Mouse (Mus musculus): Measurements from ENCODE around the gene Pax6. TPM values are rescaled to one million over a fixed set of nuclear protein-coding genes. Genes with fewer than 3 reads are reported as not detected.

The Pax6 gene
- polyA plus RNA-seq, 1 experiment from 2014 or later = 0.08 TPM

DNA sequence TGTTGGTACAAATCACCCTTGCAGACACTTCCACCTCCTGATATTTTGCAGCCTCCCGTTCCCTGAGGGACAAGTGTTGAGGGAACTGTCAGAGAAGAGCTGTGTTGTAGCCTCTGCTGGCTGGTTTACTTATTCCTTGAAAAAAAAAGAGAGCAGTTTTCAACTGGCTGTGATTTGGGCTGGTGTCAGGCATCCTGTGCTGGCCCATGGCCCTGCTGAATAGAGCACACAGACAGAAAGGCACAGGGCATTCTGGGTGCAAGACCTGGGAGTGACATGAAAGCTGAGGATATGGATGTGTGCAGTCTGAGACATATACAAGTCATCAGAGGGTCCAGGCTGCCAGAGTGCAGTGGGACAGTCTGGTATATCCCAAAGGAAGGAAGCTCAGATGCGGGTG is 29.9 kb downstream of the Pax6 start:
- Histone ChIP-seq H3K9ac (ENCODE audit: low read depth, low read length) (no peak overlapping the region), H3K9me3 (replicated peaks; ENCODE audit: control insufficient read depth, low read length) (no peaks in the 10 kb centered on the region), H3K27ac (ENCODE audit: low read length) (no peak overlapping the region), H3K4me3 (ENCODE audit: low read depth, low read length) (no peak overlapping the region), H3K36me3 (ENCODE audit: control insufficient read depth, insufficient read depth) (no peaks in the 10 kb centered on the region), H3K4me1 (ENCODE audit: control insufficient read depth, low read depth, low read length) (no peaks in the 10 kb centered on the region), H3K27me3 (ENCODE audit: control insufficient read depth, insufficient read depth, low read depth, low read length) (peaks cover 2% of the 10 kb centered on the region; the same call in 1 of the 2 replicates), H3K4me2 (ENCODE audit: low read depth, low read length) (no peak overlapping the region)
- no peak for ATAC-seq (ENCODE audit: low read depth)
- 60% methylated on average over 2 of the region's 2 CpGs for WGBS (ENCODE audit: insufficient replicate concordance)

DNA sequence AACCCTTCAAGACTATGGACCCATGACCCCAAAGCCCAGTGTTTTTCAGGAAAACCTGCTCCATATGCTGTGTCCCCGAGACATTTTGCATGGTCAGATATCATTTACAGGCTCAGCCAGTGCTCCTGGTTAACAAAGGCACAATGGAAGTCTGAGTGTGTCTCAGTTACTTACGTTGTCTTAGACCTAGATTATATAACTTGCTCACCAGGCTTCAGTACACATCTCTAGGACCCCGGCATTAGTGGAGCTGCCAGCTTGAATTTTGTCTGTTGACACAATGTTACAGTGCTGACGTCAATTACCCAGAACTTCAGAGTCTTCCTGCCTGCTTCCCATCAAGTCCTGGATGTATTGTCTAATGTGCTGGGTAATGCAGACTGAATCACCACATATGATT is 33.1 kb downstream of the Pax6 start:
- no peaks in the 10 kb centered on the region for H3K4me1 ChIP-seq (ENCODE audit: control insufficient read depth, low read depth, low read length)
- no peaks in the 10 kb centered on the region for H3K9me3 ChIP-seq (replicated peaks; ENCODE audit: control insufficient read depth, low read length)
- no peaks in the 10 kb centered on the region for H3K36me3 ChIP-seq (ENCODE audit: control insufficient read depth, insufficient read depth)
- no peak overlapping the region for H3K9ac ChIP-seq (ENCODE audit: low read depth, low read length)
- no peaks in the 10 kb centered on the region for H3K27me3 ChIP-seq (ENCODE audit: control insufficient read depth, insufficient read depth, low read depth, low read length)
- no peak overlapping the region for H3K27ac ChIP-seq (ENCODE audit: low read length)
- no peak for ATAC-seq (ENCODE audit: low read depth)
- WGBS (ENCODE audit: insufficient replicate concordance) = 74% methylated on average over 4 of the region's 4 CpGs
- H3K4me2 ChIP-seq (ENCODE audit: low read depth, low read length) = no peak overlapping the region
- no peak overlapping the region for H3K4me3 ChIP-seq (ENCODE audit: low read depth, low read length)

DNA sequence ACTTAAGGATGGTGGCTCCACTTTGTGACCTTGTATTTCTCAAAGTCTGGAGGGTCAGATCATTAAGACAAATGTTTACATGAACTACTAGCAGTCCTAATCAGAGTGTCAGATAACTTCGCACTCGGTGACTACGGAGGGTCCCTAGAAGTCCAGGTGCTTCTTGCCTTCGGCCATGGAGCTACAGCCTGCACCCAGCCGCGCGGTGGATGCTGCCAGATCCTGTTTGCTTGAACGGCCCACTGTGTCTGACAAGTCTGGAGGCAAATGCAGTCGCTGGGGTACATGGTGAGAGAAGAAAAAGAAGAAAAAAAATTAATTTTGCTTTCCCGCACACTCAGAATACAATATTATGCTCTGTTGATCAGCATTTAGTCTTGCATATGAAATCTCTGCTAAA is 33.9 kb downstream of the Pax6 start:
- Histone ChIP-seq H3K27ac (ENCODE audit: low read length) (no peak overlapping the region), H3K36me3 (ENCODE audit: control insufficient read depth, insufficient read depth) (no peaks in the 10 kb centered on the region), H3K4me1 (ENCODE audit: control insufficient read depth, low read depth, low read length) (no peaks in the 10 kb centered on the region), H3K9me3 (replicated peaks; ENCODE audit: control insufficient read depth, low read length) (no peaks in the 10 kb centered on the region), H3K4me2 (ENCODE audit: low read depth, low read length) (no peak overlapping the region), H3K9ac (ENCODE audit: low read depth, low read length) (no peak overlapping the region), H3K4me3 (ENCODE audit: low read depth, low read length) (no peak overlapping the region), H3K27me3 (ENCODE audit: control insufficient read depth, insufficient read depth, low read depth, low read length) (no peaks in the 10 kb centered on the region)
- 75% methylated on average over 10 of the region's 10 CpGs for WGBS (ENCODE audit: insufficient replicate concordance)
- no peak for ATAC-seq (ENCODE audit: low read depth)

DNA sequence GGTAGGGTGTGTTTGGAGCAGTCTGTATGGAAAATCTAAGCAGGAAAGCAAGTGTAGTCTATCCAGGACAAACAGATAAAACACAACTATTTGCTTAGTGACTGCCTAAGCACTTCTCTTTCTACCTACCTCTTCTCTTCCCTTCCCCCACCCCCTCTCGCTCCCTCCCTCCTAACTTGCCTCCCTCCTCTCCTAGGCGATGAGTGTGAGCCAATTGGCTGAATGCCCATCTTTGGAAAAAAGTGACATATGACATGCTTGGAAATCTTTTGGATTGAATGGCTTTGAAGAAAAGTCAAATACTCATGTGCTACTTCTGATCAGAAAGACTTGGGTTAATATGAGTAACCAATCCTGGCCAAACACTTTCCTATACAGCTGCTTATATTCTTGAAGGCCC is 36.6 kb downstream of the Pax6 start:
- WGBS (ENCODE audit: insufficient replicate concordance) = 73% methylated on average over 2 of the region's 2 CpGs

DNA sequence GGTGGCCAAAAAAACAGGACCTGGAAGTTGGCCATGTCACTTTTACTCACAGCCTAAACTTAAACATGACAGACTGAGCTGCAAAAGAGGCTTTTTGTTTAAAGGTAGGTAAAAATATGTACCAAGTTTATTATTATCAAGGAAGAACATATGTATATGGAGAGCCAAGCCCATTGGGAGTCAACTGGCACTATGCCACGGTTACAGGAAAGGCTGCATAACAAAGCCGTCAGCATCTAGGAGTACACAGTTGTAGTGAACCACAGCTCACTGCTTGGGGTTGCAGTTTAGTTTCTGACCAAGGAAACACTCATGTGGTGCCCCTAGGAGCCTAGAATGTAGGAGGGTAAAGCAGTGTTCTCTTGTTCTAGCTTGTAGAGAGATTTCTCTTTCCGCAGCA is 40.4 kb downstream of the Pax6 start:
- Histone ChIP-seq H3K27me3 (ENCODE audit: control insufficient read depth, insufficient read depth, low read depth, low read length) (no peaks in the 10 kb centered on the region), H3K27ac (ENCODE audit: low read length) (no peak overlapping the region), H3K36me3 (ENCODE audit: control insufficient read depth, insufficient read depth) (no peaks in the 10 kb centered on the region), H3K4me2 (ENCODE audit: low read depth, low read length) (no peak overlapping the region), H3K4me3 (ENCODE audit: low read depth, low read length) (no peak overlapping the region), H3K9ac (ENCODE audit: low read depth, low read length) (no peak overlapping the region), H3K9me3 (replicated peaks; ENCODE audit: control insufficient read depth, low read length) (no peaks in the 10 kb centered on the region), H3K4me1 (ENCODE audit: control insufficient read depth, low read depth, low read length) (no peaks in the 10 kb centered on the region)
- 80% methylated on average over 3 of the region's 3 CpGs for WGBS (ENCODE audit: insufficient replicate concordance)
- ATAC-seq (ENCODE audit: low read depth) = no peak

More for the DNA sequence above, 36.6 kb downstream of the Pax6 start:
- Histone ChIP-seq H3K36me3 (ENCODE audit: control insufficient read depth, insufficient read depth) (no peaks in the 10 kb centered on the region), H3K27me3 (ENCODE audit: control insufficient read depth, insufficient read depth, low read depth, low read length) (no peaks in the 10 kb centered on the region), H3K9ac (ENCODE audit: low read depth, low read length) (no peak overlapping the region), H3K27ac (ENCODE audit: low read length) (no peak overlapping the region), H3K4me2 (ENCODE audit: low read depth, low read length) (no peak overlapping the region), H3K4me3 (ENCODE audit: low read depth, low read length) (no peak overlapping the region), H3K9me3 (replicated peaks; ENCODE audit: control insufficient read depth, low read length) (no peaks in the 10 kb centered on the region), H3K4me1 (ENCODE audit: control insufficient read depth, low read depth, low read length) (no peaks in the 10 kb centered on the region)
- ATAC-seq (ENCODE audit: low read depth) = no peak

DNA sequence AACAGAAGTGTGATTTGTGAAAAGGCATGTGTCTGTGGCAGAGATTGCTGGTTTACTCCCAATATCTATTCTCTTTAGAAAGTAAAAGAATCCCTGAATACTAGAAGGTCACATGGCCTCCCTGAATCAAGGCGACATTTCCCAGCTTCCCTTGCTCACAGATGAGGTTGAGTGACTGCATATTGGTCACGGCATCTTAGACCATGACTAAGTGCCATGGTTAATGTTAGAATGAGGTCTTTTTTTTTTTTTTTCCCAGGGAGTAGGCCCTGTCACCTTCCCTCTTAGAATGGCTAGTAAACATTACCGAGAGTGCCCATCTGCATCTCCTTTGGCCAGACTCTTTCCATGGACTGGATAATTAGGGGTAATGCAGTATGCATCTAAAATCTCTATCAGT is 41.8 kb downstream of the Pax6 start:
- no peak overlapping the region for H3K4me3 ChIP-seq (ENCODE audit: low read depth, low read length)
- H3K9ac ChIP-seq (ENCODE audit: low read depth, low read length) = no peak overlapping the region
- H3K4me2 ChIP-seq (ENCODE audit: low read depth, low read length) = no peak overlapping the region
- WGBS (ENCODE audit: insufficient replicate concordance) = 76% methylated on average over 3 of the region's 3 CpGs
- H3K9me3 ChIP-seq (replicated peaks; ENCODE audit: control insufficient read depth, low read length) = no peaks in the 10 kb centered on the region
- no peaks in the 10 kb centered on the region for H3K36me3 ChIP-seq (ENCODE audit: control insufficient read depth, insufficient read depth)
- H3K27me3 ChIP-seq (ENCODE audit: control insufficient read depth, insufficient read depth, low read depth, low read length) = no peaks in the 10 kb centered on the region
- no peak overlapping the region for H3K27ac ChIP-seq (ENCODE audit: low read length)
- no peaks in the 10 kb centered on the region for H3K4me1 ChIP-seq (ENCODE audit: control insufficient read depth, low read depth, low read length)
- ATAC-seq (ENCODE audit: low read depth) = no peak

DNA sequence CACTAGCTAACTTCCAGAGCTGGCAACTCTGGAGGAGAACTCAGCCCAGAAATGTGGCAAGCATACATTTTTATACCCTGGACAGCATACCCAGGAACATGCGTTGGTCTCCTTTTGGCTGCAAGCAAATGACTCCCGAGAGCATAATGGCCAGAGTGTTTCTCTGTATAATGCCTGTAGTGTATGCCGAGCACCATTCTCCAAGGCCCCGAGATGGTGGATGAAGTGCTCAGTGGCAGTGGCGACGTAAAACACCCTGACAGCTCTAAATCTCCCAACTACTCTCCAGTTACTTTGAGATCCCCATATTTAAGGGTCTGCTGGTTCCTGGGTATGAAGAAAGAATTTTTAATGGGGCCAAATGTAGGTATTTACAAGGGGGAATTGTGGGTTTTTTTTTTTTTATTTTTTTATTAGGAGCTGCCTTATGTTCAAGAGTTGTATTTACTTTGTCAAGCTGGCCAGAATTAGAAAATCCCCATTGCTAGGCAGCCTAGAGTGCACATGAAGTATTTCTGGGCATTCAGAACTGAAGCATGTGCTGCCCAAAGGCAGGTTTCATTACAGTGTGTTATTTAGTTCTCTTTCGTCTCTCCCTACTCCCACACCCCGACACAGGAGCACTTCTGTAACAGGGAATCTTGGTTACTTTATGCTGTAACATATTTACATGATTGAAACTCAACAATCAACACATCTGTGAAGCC is 46.9 kb downstream of the Pax6 start:
- ATAC-seq (ENCODE audit: low read depth) = no peak
- Histone ChIP-seq H3K4me1 (ENCODE audit: control insufficient read depth, low read depth, low read length) (no peaks in the 10 kb centered on the region), H3K27me3 (ENCODE audit: control insufficient read depth, insufficient read depth, low read depth, low read length) (no peaks in the 10 kb centered on the region), H3K4me2 (ENCODE audit: low read depth, low read length) (no peak overlapping the region), H3K4me3 (ENCODE audit: low read depth, low read length) (no peak overlapping the region), H3K9ac (ENCODE audit: low read depth, low read length) (no peak overlapping the region), H3K36me3 (ENCODE audit: control insufficient read depth, insufficient read depth) (no peaks in the 10 kb centered on the region), H3K27ac (ENCODE audit: low read length) (no peak overlapping the region), H3K9me3 (replicated peaks; ENCODE audit: control insufficient read depth, low read length) (no peaks in the 10 kb centered on the region)
- WGBS (ENCODE audit: insufficient replicate concordance) = 72% methylated on average over 8 of the region's 8 CpGs

DNA sequence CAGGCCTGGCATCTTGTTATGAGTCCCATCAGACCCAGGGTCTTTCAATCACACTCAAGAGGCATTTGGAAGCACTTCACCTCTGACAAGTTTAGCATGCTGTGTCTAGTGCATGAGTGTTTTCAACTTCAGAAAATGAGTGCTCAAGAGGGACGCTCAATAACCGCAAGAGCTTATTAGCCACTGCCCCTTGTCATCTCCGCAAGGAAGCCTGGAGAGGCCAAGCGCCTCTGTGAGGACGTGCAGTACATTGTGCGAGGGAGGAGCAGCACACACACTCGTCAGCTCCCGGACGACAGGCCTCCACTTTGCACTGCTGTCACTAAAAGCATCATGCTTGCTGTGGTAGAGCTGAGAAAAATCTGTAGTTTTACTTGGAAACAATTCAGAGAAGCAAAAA is 58.0 kb downstream of the Pax6 start:
- H3K4me3 ChIP-seq (ENCODE audit: low read depth, low read length) = no peak overlapping the region
- no peaks in the 10 kb centered on the region for H3K4me1 ChIP-seq (ENCODE audit: control insufficient read depth, low read depth, low read length)
- no peak overlapping the region for H3K9ac ChIP-seq (ENCODE audit: low read depth, low read length)
- no peak for ATAC-seq (ENCODE audit: low read depth)
- H3K4me2 ChIP-seq (ENCODE audit: low read depth, low read length) = no peak overlapping the region
- H3K9me3 ChIP-seq (replicated peaks; ENCODE audit: control insufficient read depth, low read length) = no peaks in the 10 kb centered on the region
- no peak overlapping the region for H3K27ac ChIP-seq (ENCODE audit: low read length)
- H3K36me3 ChIP-seq (ENCODE audit: control insufficient read depth, insufficient read depth) = no peaks in the 10 kb centered on the region
- 75% methylated on average over 9 of the region's 9 CpGs for WGBS (ENCODE audit: insufficient replicate concordance)
- H3K27me3 ChIP-seq (ENCODE audit: control insufficient read depth, insufficient read depth, low read depth, low read length) = no peaks in the 10 kb centered on the region

DNA sequence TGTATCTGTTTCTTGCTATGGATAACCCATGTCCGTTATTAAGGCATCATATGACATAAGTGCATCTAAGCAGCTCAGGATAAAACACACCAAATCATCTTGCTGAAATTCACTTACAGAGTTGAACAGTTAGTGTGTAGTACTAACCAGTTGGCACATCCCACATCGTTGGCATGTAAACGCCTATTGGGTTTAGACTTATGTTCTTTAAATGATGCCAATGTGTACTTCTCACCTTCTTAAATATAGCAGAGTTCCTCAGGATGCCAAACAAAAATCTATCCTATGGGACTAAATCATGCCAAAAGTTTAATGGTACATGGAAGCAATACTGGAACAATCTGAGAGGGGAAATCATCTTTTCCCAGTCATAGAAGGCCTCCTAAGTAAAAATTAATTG is 62.0 kb downstream of the Pax6 start:
- Histone ChIP-seq H3K27ac (ENCODE audit: low read length) (no peak overlapping the region), H3K9ac (ENCODE audit: low read depth, low read length) (no peak overlapping the region), H3K9me3 (replicated peaks; ENCODE audit: control insufficient read depth, low read length) (no peaks in the 10 kb centered on the region), H3K4me3 (ENCODE audit: low read depth, low read length) (no peak overlapping the region), H3K4me2 (ENCODE audit: low read depth, low read length) (no peak overlapping the region), H3K27me3 (ENCODE audit: control insufficient read depth, insufficient read depth, low read depth, low read length) (no peaks in the 10 kb centered on the region), H3K4me1 (ENCODE audit: control insufficient read depth, low read depth, low read length) (no peaks in the 10 kb centered on the region), H3K36me3 (ENCODE audit: control insufficient read depth, insufficient read depth) (no peaks in the 10 kb centered on the region)
- ATAC-seq (ENCODE audit: low read depth) = no peak
- WGBS (ENCODE audit: insufficient replicate concordance) = 71% methylated on average over 3 of the region's 3 CpGs
